In the genomic region with DNA sequence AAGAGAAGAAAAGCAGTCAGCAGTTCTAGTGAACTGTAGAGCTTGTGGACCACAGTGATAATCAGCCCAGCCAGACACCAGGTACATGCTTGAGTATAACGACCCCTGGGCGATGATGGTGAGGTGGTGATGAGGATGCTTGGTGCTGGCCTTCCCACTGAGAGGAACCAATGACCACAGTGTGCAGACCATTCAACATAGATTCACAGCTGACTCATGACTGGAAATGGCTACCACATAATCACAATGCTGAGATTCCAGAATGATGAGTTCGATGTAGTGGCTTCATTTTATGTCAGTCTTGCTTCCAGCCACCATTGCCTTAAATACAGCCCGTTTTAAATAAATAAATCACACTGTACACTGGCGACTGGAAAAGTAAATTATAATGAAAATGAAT, we compare ENCODE assay signal across 26 mouse cellular contexts.
DNase-seq lines count a peak whose midpoint lies in the region; ATAC-seq and TF ChIP-seq lines count a peak whose summit lies in the region.
"Had no signal": no experiment of that assay in that cellular context is flagged by ENCODE, and none has a peak within 500 bp of the region (broad histone marks: within the 10 kb centered on the region; RNA-seq: fewer than 3 reads in every experiment).

No protein-coding gene starts in this region.

- H3K27ac ChIP-seq in embryonic fibroblast, embryonic 13.5 days (ENCODE audit: insufficient read depth, low read length) = peak overlapping the region; percentile 96
- no peak overlapping the region for H3K27ac ChIP-seq in hindbrain, embryonic 16.5 days (ENCODE audit: low read depth, low read length)
- H3K27ac ChIP-seq: embryonic facial prominence, embryonic 10.5 days; embryonic facial prominence, embryonic 12.5 days; forebrain, embryonic 13.5 days; forebrain, embryonic 15.5 days had no signal

- H3K27me3 ChIP-seq in hindbrain, embryonic 16.5 days (replicated peaks; ENCODE audit: control insufficient read depth, insufficient read depth, low read length) = no peaks in the 10 kb centered on the region
- H3K27me3 ChIP-seq: CH12.LX; embryonic facial prominence, embryonic 12.5 days; forebrain, embryonic 13.5 days; forebrain, embryonic 15.5 days; Patski had no signal

- intact Hi-C loops in left cerebral cortex, postnatal 36 days (cut with DNase I) = no loop called here

- no peak for TF ChIP-seq CTCF in embryonic fibroblast, embryonic 13.5 days (IDR thresholded peaks at IDR 0.05; ENCODE audit: borderline replicate concordance, insufficient read depth, low read length)

- DNase-seq in 3T3-L1 (ENCODE audit: low read depth, low spot score) = peak; percentile 49
- DNase-seq in Muller cell, postnatal 12 days (ENCODE audit: inconsistent ontology term) = peak; percentile 90
- no peak for DNase-seq in left cerebral cortex, postnatal 36 days (ENCODE audit: low spot score in 2 of 2)
- no peak for DNase-seq in lung, postnatal 36 days
- DNase-seq: adrenal gland, adult 8-10 months; adrenal gland, postnatal 14 days; adrenal gland, postnatal 36 days; cerebellum, adult 11-12 months; cerebellum, adult 2 months; cerebellum, adult 9-10 months; cerebellum, postnatal 10 days; cerebellum, postnatal 25 days; forebrain, postnatal 0 days had no signal

- no peak overlapping the region for H3K4me2 ChIP-seq in hindbrain, embryonic 16.5 days (ENCODE audit: low read length)
- H3K4me2 ChIP-seq: embryonic facial prominence, embryonic 12.5 days; forebrain, embryonic 13.5 days; forebrain, embryonic 15.5 days had no signal

- 83% methylated on average over 5 of the region's 5 CpGs for WGBS in hindbrain, embryonic 16.5 days

- H3K4me3 ChIP-seq in embryonic fibroblast, embryonic 13.5 days (ENCODE audit: insufficient read depth, low read length) = no peak overlapping the region
- H3K4me3 ChIP-seq in hindbrain, embryonic 16.5 days (ENCODE audit: low read length) = no peak overlapping the region
- H3K4me3 ChIP-seq: embryonic facial prominence, embryonic 10.5 days; embryonic facial prominence, embryonic 12.5 days; erythroblast, embryonic 14.5 days; forebrain, embryonic 13.5 days; forebrain, embryonic 15.5 days had no signal

- ATAC-seq in erythroid progenitor cell, adult 5-6 weeks (replicated peaks; ENCODE audit: low FRiP score, poor library complexity, severe bottlenecking) = no peak
- ATAC-seq in hindbrain, embryonic 16.5 days = no peak
- ATAC-seq: activated CD4-positive, CD25-positive, alpha-beta regulatory T cell, adult 4 months; CD4-positive, CD25-positive, alpha-beta regulatory T cell, adult 4 months; forebrain, embryonic 13.5 days; forebrain, embryonic 15.5 days; forebrain, postnatal 0 days; Patski had no signal

- no peaks in the 10 kb centered on the region for H3K36me3 ChIP-seq in hindbrain, embryonic 16.5 days (ENCODE audit: control insufficient read depth, insufficient read depth, low read length)
- H3K36me3 ChIP-seq: embryonic facial prominence, embryonic 10.5 days; embryonic facial prominence, embryonic 12.5 days; forebrain, embryonic 15.5 days; G1E had no signal

- TF ChIP-seq POLR2A in embryonic fibroblast, embryonic 13.5 days (IDR thresholded peaks at IDR 0.05; ENCODE audit: low read depth, low read length) = no peak

- no peak overlapping the region for H3K9ac ChIP-seq in hindbrain, embryonic 16.5 days (ENCODE audit: low read depth, low read length)
- H3K9ac ChIP-seq: embryonic facial prominence, embryonic 12.5 days; forebrain, embryonic 13.5 days; forebrain, embryonic 15.5 days; forebrain, postnatal 0 days had no signal

- peaks cover 7% of the 10 kb centered on the region for H3K4me1 ChIP-seq in embryonic fibroblast, embryonic 13.5 days (ENCODE audit: control insufficient read depth, insufficient read depth, low read length)
- H3K4me1 ChIP-seq in hindbrain, embryonic 16.5 days (ENCODE audit: control insufficient read depth, insufficient read depth, low read depth, low read length) = no peaks in the 10 kb centered on the region
- H3K4me1 ChIP-seq: embryonic facial prominence, embryonic 10.5 days; embryonic facial prominence, embryonic 12.5 days; forebrain, embryonic 13.5 days; forebrain, embryonic 15.5 days had no signal

- H3K9me3 ChIP-seq in hindbrain, embryonic 16.5 days (ENCODE audit: control insufficient read depth, low read length) = no peaks in the 10 kb centered on the region
- H3K9me3 ChIP-seq: embryonic facial prominence, embryonic 10.5 days; embryonic facial prominence, embryonic 12.5 days; forebrain, embryonic 13.5 days; forebrain, embryonic 15.5 days; G1E had no signal

Comparison
In these comparisons a context has a peak if more than half of its experiments do, and no peak if none do; other contexts are left out.
1. DNase-seq: peak in 3T3-L1 (single experiment) and Muller cell, postnatal 12 days (single experiment); none in left cerebral cortex, postnatal 36 days (0 of 2) and lung, postnatal 36 days (single experiment).